In the genomic region with DNA sequence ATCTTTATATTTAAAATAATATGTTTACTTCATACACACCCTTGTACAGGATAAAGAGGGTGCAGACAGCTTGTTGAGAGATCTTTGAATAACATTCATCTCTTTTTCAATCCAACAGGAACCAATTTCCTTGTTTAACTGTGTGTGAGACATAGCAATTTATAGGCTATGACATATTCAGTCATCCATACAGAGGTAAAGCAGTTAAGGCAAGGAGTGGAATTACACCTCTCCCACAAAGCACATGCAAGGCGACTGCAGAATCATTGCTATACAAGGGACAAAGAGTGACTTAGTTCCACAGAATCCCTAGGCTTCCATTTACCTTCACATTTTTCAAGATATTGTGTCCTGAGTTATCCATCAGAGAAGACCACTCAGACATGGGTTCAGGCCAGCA, we compare ENCODE assay signal across 27 mouse cellular contexts.
DNase-seq lines count a peak whose midpoint lies in the region; ATAC-seq and TF ChIP-seq lines count a peak whose summit lies in the region.
"Had no signal": no experiment of that assay in that cellular context is flagged by ENCODE, and none has a peak within 500 bp of the region (broad histone marks: within the 10 kb centered on the region; RNA-seq: fewer than 3 reads in every experiment).

No protein-coding gene starts in this region.

- 53% methylated on average over 1 of the region's 1 CpGs for WGBS in kidney, embryonic 14.5 days
- WGBS in kidney, postnatal 0 days = 37% methylated on average over 1 of the region's 1 CpGs
- 71% methylated on average over 1 of the region's 1 CpGs for WGBS in kidney, adult 2 months

- no peak overlapping the region for H3K4me3 ChIP-seq in kidney, embryonic 14.5 days (ENCODE audit: low read length)
- H3K4me3 ChIP-seq in kidney, postnatal 0 days (replicated peaks; ENCODE audit: low read depth, low read length) = no peak overlapping the region
- no peak overlapping the region for H3K4me3 ChIP-seq in kidney, adult 2 months (ENCODE audit: insufficient read depth, low read depth, low read length)
- H3K4me3 ChIP-seq: embryonic facial prominence, embryonic 12.5 days; erythroblast, embryonic 14.5 days; forebrain, embryonic 12.5 days; forebrain, embryonic 15.5 days; heart, adult 2 months; heart, embryonic 10.5 days; heart, embryonic 13.5 days had no signal

- ATAC-seq in kidney, embryonic 14.5 days (ENCODE audit: low FRiP score, low TSS enrichment) = peak; percentile 99
- ATAC-seq in kidney, postnatal 0 days (replicated peaks; ENCODE audit: low FRiP score, low read depth) = peak; percentile 85
- no peak for ATAC-seq in inflammation-experienced regulatory T-cells, adult 6 months
- ATAC-seq: forebrain, embryonic 15.5 days; hindbrain, postnatal 0 days; Patski had no signal

- H3K4me1 ChIP-seq in kidney, embryonic 14.5 days (ENCODE audit: control insufficient read depth, insufficient read depth, low read length) = no peaks in the 10 kb centered on the region
- no peaks in the 10 kb centered on the region for H3K4me1 ChIP-seq in kidney, postnatal 0 days (replicated peaks; ENCODE audit: insufficient read depth, low read length)
- no peaks in the 10 kb centered on the region for H3K4me1 ChIP-seq in kidney, adult 2 months (ENCODE audit: control insufficient read depth, insufficient read depth, low read length)
- H3K4me1 ChIP-seq: embryonic facial prominence, embryonic 12.5 days; forebrain, embryonic 12.5 days; forebrain, embryonic 15.5 days; heart, embryonic 10.5 days; heart, embryonic 13.5 days had no signal

- H3K4me2 ChIP-seq in kidney, embryonic 14.5 days (replicated peaks; ENCODE audit: low read depth, low read length) = no peak overlapping the region
- no peak overlapping the region for H3K4me2 ChIP-seq in kidney, postnatal 0 days (ENCODE audit: low read length)
- H3K4me2 ChIP-seq: embryonic facial prominence, embryonic 12.5 days; forebrain, embryonic 12.5 days; forebrain, embryonic 15.5 days; heart, embryonic 13.5 days; hindbrain, embryonic 14.5 days had no signal

- no peaks in the 10 kb centered on the region for H3K9me3 ChIP-seq in kidney, embryonic 14.5 days (ENCODE audit: control insufficient read depth, low read length)
- H3K9me3 ChIP-seq in kidney, postnatal 0 days (replicated peaks; ENCODE audit: low read length) = no peaks in the 10 kb centered on the region
- H3K9me3 ChIP-seq: embryonic facial prominence, embryonic 12.5 days; forebrain, embryonic 12.5 days; forebrain, embryonic 15.5 days; G1E; heart, embryonic 10.5 days; heart, embryonic 13.5 days had no signal

- H3K9ac ChIP-seq in kidney, embryonic 14.5 days (ENCODE audit: low read depth, low read length) = no peak overlapping the region
- no peak overlapping the region for H3K9ac ChIP-seq in kidney, postnatal 0 days (ENCODE audit: low read depth, low read length)
- H3K9ac ChIP-seq: embryonic facial prominence, embryonic 12.5 days; forebrain, embryonic 12.5 days; forebrain, embryonic 15.5 days; heart, embryonic 13.5 days; hindbrain, embryonic 14.5 days had no signal

- H3K27ac ChIP-seq in kidney, embryonic 14.5 days (ENCODE audit: low read depth, low read length) = peak overlapping the region; percentile 59
- H3K27ac ChIP-seq in kidney, postnatal 0 days = 0 out of 2 replicates have a peak overlapping the region, but pooled peaks have one; percentile 0
- H3K27ac ChIP-seq in kidney, adult 2 months (ENCODE audit: insufficient read depth, low read depth, low read length) = no peak overlapping the region
- H3K27ac ChIP-seq: embryonic facial prominence, embryonic 12.5 days; forebrain, embryonic 12.5 days; forebrain, embryonic 15.5 days; heart, adult 2 months; heart, embryonic 10.5 days; heart, embryonic 13.5 days; hindbrain, embryonic 14.5 days; hindbrain, postnatal 0 days had no signal

- TF ChIP-seq POLR2A in kidney, adult 2 months (IDR thresholded peaks at IDR 0.05; ENCODE audit: low read depth, low read length) = no peak

- no peak for DNase-seq in kidney, postnatal 4 days
- peak; percentile 82 for DNase-seq in kidney, postnatal 0 days (ENCODE audit: low spot score)
- DNase-seq in kidney, adult 2 months = no peak
- peak; percentile 26 for DNase-seq in retina, embryonic 14.5 days (ENCODE audit: low spot score)
- DNase-seq: adrenal gland, postnatal 10 days; adrenal gland, postnatal 36 days; B cell, adult 2 months; cerebellum, adult 18-20 months; cerebellum, adult 9-10 months; cerebellum, postnatal 14 days; gastrocnemius, postnatal 36 days; heart, adult 2 months; heart, postnatal 14 days; heart, postnatal 4 days had no signal

- H3K27me3 ChIP-seq in kidney, embryonic 14.5 days (ENCODE audit: control insufficient read depth, insufficient read depth, low read length) = no peaks in the 10 kb centered on the region
- H3K27me3 ChIP-seq in kidney, postnatal 0 days (ENCODE audit: insufficient read depth, low read length) = no peaks in the 10 kb centered on the region
- H3K27me3 ChIP-seq in kidney, adult 2 months (replicated peaks; ENCODE audit: control insufficient read depth, insufficient read depth, low read length) = no peaks in the 10 kb centered on the region
- H3K27me3 ChIP-seq: CH12.LX; embryonic facial prominence, embryonic 12.5 days; forebrain, embryonic 12.5 days; forebrain, embryonic 15.5 days; heart, embryonic 13.5 days had no signal

- no peak for TF ChIP-seq CTCF in kidney, postnatal 0 days (IDR thresholded peaks at IDR 0.05; ENCODE audit: low read depth)
- TF ChIP-seq CTCF in kidney, adult 2 months (conservative IDR thresholded peaks at IDR 0.05; ENCODE audit: insufficient read depth, insufficient read length, low read depth, low read length) = no peak

- no peaks in the 10 kb centered on the region for H3K36me3 ChIP-seq in kidney, embryonic 14.5 days (ENCODE audit: control insufficient read depth, insufficient read depth, low read length)
- H3K36me3 ChIP-seq in kidney, postnatal 0 days (ENCODE audit: insufficient read depth, low read length) = no peaks in the 10 kb centered on the region
- H3K36me3 ChIP-seq in kidney, adult 2 months (ENCODE audit: control insufficient read depth, insufficient read depth, low read length) = no peaks in the 10 kb centered on the region
- H3K36me3 ChIP-seq: embryonic facial prominence, embryonic 12.5 days; forebrain, embryonic 12.5 days; forebrain, embryonic 15.5 days; G1E; heart, embryonic 10.5 days; heart, embryonic 13.5 days had no signal

Comparison
In these comparisons a context has a peak if more than half of its experiments do, and no peak if none do; other contexts are left out.
1. DNase-seq: peak in kidney, postnatal 0 days (single experiment) and retina, embryonic 14.5 days (single experiment); none in kidney, postnatal 4 days (0 of 2) and kidney, adult 2 months (single experiment).